In genomic region chr11:117343800-117344199, GRCm38 (mm10) we compare ENCODE assay signal across 12 mouse cellular contexts.
DNase-seq lines count a peak whose midpoint lies in the region; ATAC-seq and TF ChIP-seq lines count a peak whose summit lies in the region.
"Had no signal": no experiment of that assay in that cellular context is flagged by ENCODE, and none has a peak within 500 bp of the region (broad histone marks: within the 10 kb centered on the region; RNA-seq: fewer than 3 reads in every experiment).

No protein-coding gene starts in this region.

- H3K9ac ChIP-seq in lung, embryonic 14.5 days = no peak overlapping the region
- H3K9ac ChIP-seq in hindbrain, postnatal 0 days (replicated peaks; ENCODE audit: low read length) = no peak overlapping the region

- H3K36me3 ChIP-seq in lung, embryonic 14.5 days (ENCODE audit: insufficient read depth) = no peaks in the 10 kb centered on the region
- no peaks in the 10 kb centered on the region for H3K36me3 ChIP-seq in hindbrain, postnatal 0 days (ENCODE audit: insufficient read depth, low read length)
- H3K36me3 ChIP-seq in megakaryocyte, embryonic 14.5 days (replicated peaks; ENCODE audit: low read length) = peaks cover 96% of the 10 kb centered on the region

- H3K4me3 ChIP-seq in lung, embryonic 14.5 days (ENCODE audit: low read depth, low read length) = no peak overlapping the region
- H3K4me3 ChIP-seq in hindbrain, postnatal 0 days (ENCODE audit: low read length) = no peak overlapping the region
- peak overlapping the region; percentile 70 for H3K4me3 ChIP-seq in megakaryocyte, embryonic 14.5 days (replicated peaks)
- H3K4me3 ChIP-seq: left cerebral cortex, adult 2 months had no signal

- H3K9me3 ChIP-seq in lung, embryonic 14.5 days (ENCODE audit: low read depth, low read length) = no peaks in the 10 kb centered on the region
- H3K9me3 ChIP-seq in hindbrain, postnatal 0 days (ENCODE audit: low read length) = no peaks in the 10 kb centered on the region
- H3K9me3 ChIP-seq in megakaryocyte, embryonic 14.5 days = no peaks in the 10 kb centered on the region

- no peak for ATAC-seq in lung, embryonic 14.5 days (ENCODE audit: insufficient read depth)
- ATAC-seq in hindbrain, postnatal 0 days = no peak
- ATAC-seq: inflammation-experienced regulatory T-cells, adult 6 months had no signal

- no peaks in the 10 kb centered on the region for H3K27me3 ChIP-seq in lung, embryonic 14.5 days (ENCODE audit: insufficient read depth, low read length)
- no peaks in the 10 kb centered on the region for H3K27me3 ChIP-seq in hindbrain, postnatal 0 days (ENCODE audit: insufficient read depth, low read length)
- no peaks in the 10 kb centered on the region for H3K27me3 ChIP-seq in megakaryocyte, embryonic 14.5 days (replicated peaks)

- no peak overlapping the region for H3K4me2 ChIP-seq in lung, embryonic 14.5 days
- H3K4me2 ChIP-seq in hindbrain, postnatal 0 days (ENCODE audit: low read depth, low read length) = no peak overlapping the region
- H3K4me2 ChIP-seq: midbrain, embryonic 11.5 days had no signal

- no peak for TF ChIP-seq CTCF in lung, embryonic 14.5 days (IDR thresholded peaks at IDR 0.05; ENCODE audit: low read depth)
- TF ChIP-seq CTCF in hindbrain, postnatal 0 days (IDR thresholded peaks at IDR 0.05; ENCODE audit: low read depth) = no peak

- DNase-seq in adrenal gland, adult 2 months = peak; percentile 26
- DNase-seq in adrenal gland, postnatal 36 days = no peak
- no peak for DNase-seq in lung, embryonic 14.5 days
- no peak for DNase-seq in lung, postnatal 36 days
- DNase-seq in hindbrain, postnatal 0 days (ENCODE audit: low spot score) = no peak
- DNase-seq in left cerebral cortex, adult 9 months (ENCODE audit: low spot score in 2 of 2) = no peak
- no peak for DNase-seq in layer of hippocampus, postnatal 36 days
- DNase-seq: cerebellum, postnatal 10 days had no signal

- 80% methylated on average over 5 of the region's 5 CpGs for WGBS in lung, embryonic 14.5 days
- 87% methylated on average over 5 of the region's 5 CpGs for WGBS in hindbrain, postnatal 0 days

- peaks cover 48% of the 10 kb centered on the region for H3K4me1 ChIP-seq in lung, embryonic 14.5 days (ENCODE audit: insufficient read depth)
- peaks cover 48% of the 10 kb centered on the region for H3K4me1 ChIP-seq in hindbrain, postnatal 0 days (ENCODE audit: insufficient read depth, low read length)
- H3K4me1 ChIP-seq in megakaryocyte, embryonic 14.5 days = peaks cover 100% of the 10 kb centered on the region

- peak overlapping the region; percentile 88; the same call in 1 of the 2 replicates for H3K27ac ChIP-seq in lung, embryonic 14.5 days (ENCODE audit: low read depth)
- peak overlapping the region; percentile 78; the same call in 1 of the 2 replicates for H3K27ac ChIP-seq in hindbrain, postnatal 0 days
- H3K27ac ChIP-seq: left cerebral cortex, adult 2 months had no signal
